Mouse (Mus musculus): ENCODE results near the gene Kcnrg. TPM values are rescaled to one million over a fixed set of nuclear protein-coding genes. Genes with fewer than 3 reads are reported as not detected.
"Not testable (repeated sequence)": the region's sequence is repeated elsewhere in the genome, so short reads cannot be mapped to it uniquely, and the experiment has no call there.

The Kcnrg gene
- polyA plus RNA-seq, 2 experiments = 0.13 to 0.19 TPM

DNA sequence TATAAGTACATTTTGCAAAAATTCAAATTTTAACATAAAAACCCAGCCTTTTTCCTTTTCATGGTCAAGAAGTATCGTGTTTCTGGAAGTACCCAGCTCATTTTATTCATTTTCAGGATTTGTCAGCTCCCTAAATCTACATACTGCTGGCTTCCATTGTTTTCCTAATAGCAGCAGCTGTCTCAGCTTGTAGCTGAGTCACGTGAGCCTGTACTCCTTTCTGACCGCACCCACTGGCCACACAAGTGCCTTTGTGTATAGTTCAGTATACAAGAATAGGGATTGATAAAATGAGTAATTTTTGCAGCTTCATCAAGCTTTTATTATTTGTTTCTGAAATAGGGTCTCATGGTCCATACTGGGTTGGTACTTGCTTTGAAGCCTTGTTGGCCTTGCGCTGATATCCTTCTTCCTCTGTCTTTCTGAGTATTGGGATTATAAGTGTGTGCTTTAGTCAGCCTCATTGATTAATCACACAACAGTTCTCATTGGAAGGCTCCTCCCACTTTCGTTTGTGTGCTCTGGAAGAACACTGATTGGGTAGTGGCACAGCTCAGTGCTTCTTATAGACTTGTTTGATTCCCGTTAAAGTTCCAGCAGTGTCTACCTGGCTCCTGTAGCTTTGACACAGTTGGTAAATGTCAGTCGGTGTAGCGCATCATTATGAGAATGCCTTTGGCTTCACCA, 4.0 kb upstream of the Kcnrg start:
- Histone ChIP-seq H3K4me2 (ENCODE audit: low read depth) (no peak overlapping the region), H3K9me3 (ENCODE audit: control insufficient read depth, low read length) (no peaks in the 10 kb centered on the region), H3K4me3 (ENCODE audit: insufficient read depth in 1 of 2, low read depth in 2 of 2, low read length in 2 of 2) (no peak overlapping the region), H3K27ac (no peak overlapping the region), H3K9ac (replicated peaks) (no peak overlapping the region), H3K27me3 (ENCODE audit: control insufficient read depth, insufficient read depth, low read length) (no peaks in the 10 kb centered on the region), H3K4me1 (replicated peaks; ENCODE audit: control insufficient read depth in 2 of 2, insufficient read depth in 2 of 2, low read length in 1 of 2) (peaks cover 6 to 12% of the 10 kb centered on the region in 2 experiments; a peak in 3 of 4 replicates), H3K36me3 (replicated peaks; ENCODE audit: control insufficient read depth, insufficient read depth, low read depth) (no peaks in the 10 kb centered on the region; the same call in 1 of the 2 replicates)
- no peak for TF ChIP-seq CTCF (IDR thresholded peaks at IDR 0.05; ENCODE audit: low read depth)
- no peak for TF ChIP-seq EP300 (IDR thresholded peaks at IDR 0.05; ENCODE audit: low read depth)
- ATAC-seq (ENCODE audit: insufficient read depth) (no peak), DNase-seq (ENCODE audit: low read depth in 3 of 3, low spot score in 3 of 3) (no peak)
- 76% methylated on average over 8 of the region's 8 CpGs for WGBS (ENCODE audit: insufficient replicate concordance)

DNA sequence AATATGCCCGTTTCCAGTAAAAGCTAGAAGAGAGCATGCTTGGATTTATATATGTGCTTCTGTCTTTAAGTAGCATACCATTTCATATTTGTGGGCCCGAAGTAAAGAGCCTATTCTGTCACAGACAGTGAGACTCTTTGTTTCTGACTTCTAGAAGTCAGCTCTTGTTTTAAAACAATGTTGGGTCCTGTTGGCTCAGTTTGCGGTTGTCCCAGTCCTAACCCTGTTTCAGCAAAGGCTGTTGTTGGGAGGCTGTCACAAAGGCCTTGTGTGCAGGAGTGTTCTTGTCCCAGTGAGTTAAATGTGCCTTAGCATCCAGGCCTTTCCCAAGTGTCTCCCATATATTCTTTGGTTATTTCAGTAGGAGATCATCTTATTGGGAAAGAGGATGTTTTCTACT, 3.2 kb upstream of the Kcnrg start:
- H3K27ac ChIP-seq = no peak overlapping the region
- H3K4me1 ChIP-seq (replicated peaks; ENCODE audit: control insufficient read depth in 2 of 2, insufficient read depth in 2 of 2, low read length in 1 of 2) = peaks cover 2 to 7% of the 10 kb centered on the region in 2 experiments; a peak in 2 of 4 replicates
- H3K9ac ChIP-seq (replicated peaks) = no peak overlapping the region
- TF ChIP-seq EP300 (IDR thresholded peaks at IDR 0.05; ENCODE audit: low read depth) (no peak), CTCF (IDR thresholded peaks at IDR 0.05; ENCODE audit: low read depth) (no peak)
- no peaks in the 10 kb centered on the region for H3K27me3 ChIP-seq (ENCODE audit: control insufficient read depth, insufficient read depth, low read length)
- H3K4me3 ChIP-seq (ENCODE audit: insufficient read depth in 1 of 2, low read depth in 2 of 2, low read length in 2 of 2) = no peak overlapping the region
- H3K4me2 ChIP-seq (ENCODE audit: low read depth) = no peak overlapping the region
- ATAC-seq (ENCODE audit: insufficient read depth) = no peak
- H3K9me3 ChIP-seq (ENCODE audit: control insufficient read depth, low read length) = no peaks in the 10 kb centered on the region
- WGBS (ENCODE audit: insufficient replicate concordance) = 80% methylated on average over 3 of the region's 3 CpGs
- DNase-seq (ENCODE audit: low read depth in 3 of 3, low spot score in 3 of 3) = no peak
- no peaks in the 10 kb centered on the region; the same call in 1 of the 2 replicates for H3K36me3 ChIP-seq (replicated peaks; ENCODE audit: control insufficient read depth, insufficient read depth, low read depth)

DNA sequence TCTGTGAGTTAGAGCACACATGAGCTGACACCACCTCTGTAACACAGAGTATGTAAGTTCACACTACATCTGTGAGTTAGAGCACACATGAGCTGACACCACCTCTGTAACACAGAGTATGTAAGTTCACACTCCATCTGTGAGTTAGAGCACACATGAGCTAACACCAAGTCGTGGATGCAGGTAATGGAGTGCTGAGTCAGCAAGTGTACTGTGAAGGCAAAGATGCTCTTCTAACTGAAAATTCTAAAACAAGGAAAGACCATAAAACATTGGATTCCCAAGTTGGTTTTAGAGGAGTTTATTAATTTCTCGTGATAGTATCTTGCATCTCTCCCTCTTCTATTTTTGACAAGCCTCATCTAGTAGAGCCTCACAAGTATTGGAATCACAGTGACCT, 1.2 kb upstream of the Kcnrg start:
- H3K4me1 ChIP-seq (replicated peaks; ENCODE audit: control insufficient read depth in 2 of 2, insufficient read depth in 2 of 2, low read length in 1 of 2); ATAC-seq (ENCODE audit: insufficient read depth); H3K36me3 ChIP-seq (replicated peaks; ENCODE audit: control insufficient read depth, insufficient read depth, low read depth); H3K9me3 ChIP-seq (ENCODE audit: control insufficient read depth, low read length); H3K9ac ChIP-seq (replicated peaks); H3K27ac ChIP-seq; DNase-seq (ENCODE audit: low read depth in 3 of 3, low spot score in 3 of 3); H3K4me2 ChIP-seq (ENCODE audit: low read depth); H3K27me3 ChIP-seq (ENCODE audit: control insufficient read depth, insufficient read depth, low read length); H3K4me3 ChIP-seq (ENCODE audit: insufficient read depth in 1 of 2, low read depth in 2 of 2, low read length in 2 of 2): not testable (repeated sequence)
- 59% methylated on average over 2 of the region's 2 CpGs for WGBS (ENCODE audit: insufficient replicate concordance)

DNA sequence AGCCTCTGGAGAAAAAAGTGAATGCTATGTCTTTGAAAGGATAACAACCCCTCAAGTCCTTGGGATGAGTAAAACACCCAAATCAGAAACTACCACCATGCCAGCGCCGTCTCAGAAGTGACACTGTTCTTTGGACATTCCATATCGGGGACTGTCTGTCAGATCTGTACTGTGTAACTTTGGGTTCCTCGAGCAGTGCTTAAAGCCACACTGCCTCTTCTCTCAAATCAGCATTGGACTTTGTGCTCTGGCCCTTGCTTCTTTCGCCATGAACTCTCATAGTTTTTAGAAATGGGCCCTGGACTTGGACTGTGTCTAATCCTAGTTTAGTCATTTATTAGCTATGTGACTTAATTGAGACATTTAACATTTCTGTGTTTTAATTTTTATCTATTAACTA, 4.5 kb downstream of the Kcnrg start:
- DNase-seq (ENCODE audit: low read depth in 3 of 3, low spot score in 3 of 3) = no peak
- Histone ChIP-seq H3K9ac (replicated peaks) (no peak overlapping the region), H3K4me3 (ENCODE audit: insufficient read depth in 1 of 2, low read depth in 2 of 2, low read length in 2 of 2) (no peak overlapping the region), H3K9me3 (ENCODE audit: control insufficient read depth, low read length) (no peaks in the 10 kb centered on the region), H3K27me3 (ENCODE audit: control insufficient read depth, insufficient read depth, low read length) (no peaks in the 10 kb centered on the region), H3K36me3 (replicated peaks; ENCODE audit: control insufficient read depth, insufficient read depth, low read depth) (no peaks in the 10 kb centered on the region), H3K4me1 (replicated peaks; ENCODE audit: control insufficient read depth in 2 of 2, insufficient read depth in 2 of 2, low read length in 1 of 2) (peaks cover 0 to 3% of the 10 kb centered on the region in 2 experiments; a peak in 1 of 4 replicates), H3K4me2 (ENCODE audit: low read depth) (no peak overlapping the region), H3K27ac (no peak overlapping the region)
- TF ChIP-seq CTCF (IDR thresholded peaks at IDR 0.05; ENCODE audit: low read depth) (no peak), EP300 (IDR thresholded peaks at IDR 0.05; ENCODE audit: low read depth) (no peak)
- WGBS (ENCODE audit: insufficient replicate concordance) = 86% methylated on average over 5 of the region's 5 CpGs
- ATAC-seq (ENCODE audit: insufficient read depth) = no peak

DNA sequence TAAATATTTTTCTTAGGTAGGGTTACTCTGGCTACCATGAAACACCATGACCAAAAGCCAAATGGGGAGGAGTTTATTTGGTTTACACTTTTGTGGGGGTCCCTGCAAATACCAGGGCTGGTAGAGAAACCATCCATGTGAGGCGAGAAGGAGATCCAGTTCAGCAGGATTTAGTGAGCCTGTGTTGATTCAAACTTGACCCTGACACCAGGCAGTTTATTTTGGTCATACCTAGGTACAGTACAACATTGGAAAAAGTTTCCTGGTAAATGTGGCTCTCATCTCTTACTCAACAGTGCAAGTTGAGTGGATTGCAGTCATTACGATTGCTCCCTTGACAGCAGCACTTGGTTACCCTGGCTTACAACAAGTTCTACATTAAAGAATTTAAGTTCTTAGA, 6.1 kb downstream of the Kcnrg start:
- H3K9me3 ChIP-seq (ENCODE audit: control insufficient read depth, low read length) = no peaks in the 10 kb centered on the region
- H3K36me3 ChIP-seq (replicated peaks; ENCODE audit: control insufficient read depth, insufficient read depth, low read depth) = no peaks in the 10 kb centered on the region
- 80% methylated on average over 2 of the region's 2 CpGs for WGBS (ENCODE audit: insufficient replicate concordance)
- H3K4me1 ChIP-seq (replicated peaks; ENCODE audit: control insufficient read depth in 2 of 2, insufficient read depth in 2 of 2, low read length in 1 of 2) = peaks cover 0 to 3% of the 10 kb centered on the region in 2 experiments; a peak in 1 of 4 replicates
- DNase-seq (ENCODE audit: low read depth in 3 of 3, low spot score in 3 of 3) (no peak), ATAC-seq (ENCODE audit: insufficient read depth) (no peak)
- no peak for TF ChIP-seq EP300 (IDR thresholded peaks at IDR 0.05; ENCODE audit: low read depth)
- TF ChIP-seq CTCF (IDR thresholded peaks at IDR 0.05; ENCODE audit: low read depth) = no peak
- H3K9ac ChIP-seq (replicated peaks) = no peak overlapping the region
- H3K4me2 ChIP-seq (ENCODE audit: low read depth) = no peak overlapping the region
- H3K27ac ChIP-seq = no peak overlapping the region
- H3K27me3 ChIP-seq (ENCODE audit: control insufficient read depth, insufficient read depth, low read length) = no peaks in the 10 kb centered on the region
- no peak overlapping the region for H3K4me3 ChIP-seq (ENCODE audit: insufficient read depth in 1 of 2, low read depth in 2 of 2, low read length in 2 of 2)

Measured in liver, embryonic 14.5 days (tissue).